Mouse (Mus musculus) ES-E14 (cell line): ENCODE measurements at regions not wholly inside any gene's neighbourhood (a gene's known extent, or its start where the extent isn't known, plus 50 kb on each side); places are given as distances from the start of the nearest gene placed in this dataset.

ENCODE experiments used
- CHD2 ChIP-seq: IDR thresholded peaks from 2 replicates; pipeline ENCODE4 v1.6.1; 2014; ENCODE audit warnings: mild to moderate bottlenecking, low read depth, low read length, inconsistent platforms
- HCFC1 ChIP-seq: IDR thresholded peaks from 2 replicates; pipeline ENCODE4 v1.6.1; 2012; ENCODE audit warnings: low read length, inconsistent platforms, borderline replicate concordance; ENCODE audit not compliant: insufficient read depth

DNA sequence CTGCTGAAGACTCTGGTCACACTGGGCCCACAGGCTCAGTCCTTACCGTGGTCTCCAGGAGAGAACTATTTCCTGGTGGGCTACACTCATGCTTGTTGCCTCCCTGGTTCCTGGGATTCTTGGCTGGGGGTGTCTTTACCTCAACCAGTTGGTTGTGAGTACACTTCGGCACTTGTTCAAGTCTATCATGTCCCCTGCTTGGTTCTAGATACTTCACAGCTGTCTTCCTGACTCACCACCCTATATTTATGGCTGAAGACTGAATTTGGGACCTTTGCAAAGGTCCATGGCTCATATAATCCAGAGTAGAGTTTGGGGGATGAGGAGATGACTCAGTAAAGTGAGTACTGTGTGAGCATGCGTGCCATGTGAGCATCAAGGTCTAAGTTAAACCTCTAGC lies 245.0 kb upstream of the Habp2 start:
- no peak for TF ChIP-seq CHD2
- no peak for TF ChIP-seq HCFC1
